Mouse (Mus musculus) T-helper 2 cell (primary cell): ENCODE measurements around the gene Rubcn.

Experiments used
- in situ Hi-C: fragments of 300-600 bp; cut with MboI, MseI; formaldehyde crosslinking; loops from one replicate; pipeline ENCODE4 v1.15.1; 2025; ENCODE audit warnings: high pct_unique_total_duplicates

Rubcn gene

DNA sequence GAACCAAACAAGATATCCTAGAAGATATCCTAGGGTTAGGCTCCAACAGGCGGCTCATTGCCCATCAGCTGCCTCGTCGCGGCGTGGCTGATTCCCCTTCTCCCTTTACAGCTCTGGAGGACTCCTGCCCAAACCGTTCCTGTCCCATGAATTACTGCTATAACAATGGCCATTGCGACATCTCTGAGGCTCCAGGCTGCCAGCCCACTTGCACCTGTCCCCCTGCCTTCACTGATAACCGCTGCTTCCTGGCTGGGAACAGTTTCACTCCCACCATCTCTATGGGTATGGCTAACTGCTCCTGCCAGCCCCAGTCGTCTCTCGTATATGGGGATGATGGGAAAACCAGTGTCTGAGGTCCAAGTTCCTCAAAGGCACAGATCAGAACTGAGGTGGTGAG lies 100.9 kb downstream of the Rubcn start:
- in situ Hi-C loops: no loop called here
